Mouse (Mus musculus): ENCODE results near the gene Kcnk1. TPM values are rescaled to one million over a fixed set of nuclear protein-coding genes. Genes with fewer than 3 reads are reported as not detected.

Gene Kcnk1
- not detected for total RNA-seq (2023)

GRCm38 (mm10) chr8:125995101-125995986 is at the start of gene Kcnk1:
Gene Kcnk1, plus strand, starts transcription at chr8:125995170.

Other genes with a start within 250 kb of the Kcnk1 start
- not detected for gene Pcnx2, start 96.9 kb upstream of the Kcnk1 start, total RNA-seq (2023)
- not detected for gene Map3k21, start 84.7 kb upstream of the Kcnk1 start, total RNA-seq (2023)